Mouse (Mus musculus) kidney, adult 8-10 months (tissue): ENCODE measurements at regions not wholly inside any gene's neighbourhood (a gene's known extent, or its start where the extent isn't known, plus 50 kb on each side); places are given as distances from the start of the nearest gene placed in this dataset.
A peak's percentile ranks its signal among the peaks of the same experiment; 100 is the strongest.

Experiments used
- DNase-seq, 2 experiments: peaks; one replicate each; pipeline ENCODE4 v3.0.0; 2022

GRCm38 (mm10) chr6:140368354-140369069 lies 55.3 kb upstream of the Plekha5 start:
- DNase-seq, result peak; percentile 23 to 45

GRCm38 (mm10) chr6:140367303-140367702 lies 56.6 kb upstream of the Plekha5 start:
- no peak for DNase-seq

GRCm38 (mm10) chr6:140366791-140367190 lies 57.1 kb upstream of the Plekha5 start:
- DNase-seq, result peak; percentile 42 to 49

- DNase-seq, result no peak
Observed at GRCm38 (mm10) chr6:140360996-140361395, 62.9 kb upstream of the Plekha5 start.

- DNase-seq, result no peak
Observed at GRCm38 (mm10) chr6:140357901-140358300, 66.0 kb upstream of the Plekha5 start.

- no peak for DNase-seq
Observed at GRCm38 (mm10) chr6:140357300-140357699, 66.6 kb upstream of the Plekha5 start.

GRCm38 (mm10) chr6:140354082-140354481 lies 69.8 kb upstream of the Plekha5 start:
- no peak for DNase-seq

DNA sequence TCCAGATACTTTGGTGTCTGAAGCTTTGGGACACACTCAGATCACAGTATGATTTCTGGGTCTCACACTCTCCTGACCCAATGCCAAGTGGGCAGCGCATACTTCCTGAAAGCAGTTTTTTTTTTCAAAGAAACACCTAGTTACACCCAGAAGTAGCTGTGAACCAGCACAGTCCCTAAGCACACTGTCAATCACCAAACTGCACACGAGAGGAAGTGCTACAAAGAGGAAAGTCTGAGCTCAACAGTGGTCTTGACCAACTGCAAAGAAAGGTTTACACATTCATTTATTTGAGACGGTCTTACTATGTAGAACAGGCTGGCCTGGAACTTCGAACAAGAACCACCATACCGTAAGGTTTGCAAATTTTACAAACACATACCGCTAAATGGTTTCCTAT lies 70.2 kb upstream of the Plekha5 start:
- DNase-seq, result no peak

- no peak for DNase-seq
Observed at GRCm38 (mm10) chr6:140351365-140352095, 72.3 kb upstream of the Plekha5 start.

DNA sequence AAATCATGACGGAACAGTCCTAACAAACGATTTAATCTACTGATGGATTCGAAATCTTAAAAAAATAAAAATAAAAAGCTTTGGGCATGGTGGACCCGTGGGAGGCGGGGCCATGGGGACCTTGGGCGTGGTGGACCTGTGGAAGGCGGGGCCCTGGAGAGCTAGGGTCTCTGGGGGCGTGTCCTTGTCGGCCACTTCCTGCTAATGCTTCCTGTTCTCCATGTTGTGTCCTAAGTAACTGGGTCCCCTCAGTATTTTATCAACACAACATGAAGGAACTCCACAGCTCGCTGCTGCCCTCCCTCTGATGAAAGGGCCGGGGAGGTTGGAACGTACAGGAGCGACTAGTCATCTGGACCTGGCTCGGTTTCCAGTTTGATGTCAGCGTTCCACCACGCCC lies 75.3 kb upstream of the Plekha5 start:
- DNase-seq, result no peak

DNA sequence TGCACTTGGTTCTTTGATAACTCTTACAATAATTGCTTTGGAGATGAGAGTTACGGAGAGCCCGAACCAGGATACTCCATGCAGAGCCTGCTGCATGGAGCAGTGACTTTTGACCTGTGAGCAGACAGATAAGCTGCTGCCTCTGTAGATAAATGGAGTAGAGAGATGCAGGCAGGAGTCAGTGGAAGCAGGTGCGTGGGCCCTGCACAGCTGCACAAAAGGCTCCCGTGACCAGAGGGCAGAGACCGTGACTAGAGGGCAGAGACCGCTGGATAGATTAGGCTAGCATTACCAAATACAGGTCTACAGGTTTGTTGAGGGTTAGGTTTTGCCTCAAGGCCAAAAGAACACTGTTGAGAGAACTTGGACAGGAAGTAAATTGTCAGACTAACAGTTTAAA lies 76.9 kb upstream of the Plekha5 start:
- DNase-seq, result no peak

DNA sequence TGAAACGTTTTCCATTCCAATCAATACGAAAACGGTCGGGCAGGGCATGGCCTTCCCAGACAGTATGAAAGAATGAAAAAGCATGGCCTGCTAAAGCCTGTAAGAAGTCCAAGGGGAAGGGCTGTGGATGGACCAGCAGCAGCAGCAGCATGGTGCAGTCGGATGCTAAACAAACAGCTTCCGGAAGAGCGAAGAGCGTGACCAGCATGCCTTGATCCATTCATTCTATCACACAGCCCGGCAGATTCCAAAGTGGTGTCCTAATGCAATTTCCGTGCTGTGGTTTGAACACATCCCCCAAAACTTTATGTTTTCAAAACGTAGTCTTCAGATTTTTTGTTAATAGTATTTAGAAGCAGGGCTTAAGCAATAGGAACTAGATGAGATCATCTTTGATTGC lies 80.2 kb upstream of the Plekha5 start:
- no peak for DNase-seq

DNA sequence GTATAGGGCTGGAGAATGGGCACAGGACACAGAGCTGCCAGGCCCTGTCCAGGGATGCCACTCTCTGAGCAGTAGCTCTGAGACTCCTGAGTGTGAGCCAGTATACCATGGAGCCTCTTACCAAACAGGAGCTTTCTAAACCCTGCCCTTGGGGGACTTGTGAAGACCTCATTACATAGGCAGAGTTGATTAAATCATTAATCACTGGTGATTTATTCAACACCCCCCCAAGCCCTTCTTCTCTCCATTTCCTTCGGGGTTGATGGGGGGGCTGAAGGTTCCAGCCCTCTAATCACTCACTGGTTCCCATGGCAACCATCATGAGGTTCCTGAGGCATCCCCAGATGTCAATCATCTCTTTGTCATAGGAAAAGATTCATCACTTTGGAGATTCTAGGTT lies 81.0 kb upstream of the Plekha5 start:
- DNase-seq, result no peak

GRCm38 (mm10) chr6:140339731-140340130 lies 84.1 kb upstream of the Plekha5 start:
- no peak for DNase-seq

- peak; percentile 44 to 52 for DNase-seq
Observed at GRCm38 (mm10) chr6:140337897-140338749, 85.7 kb upstream of the Plekha5 start.

DNA sequence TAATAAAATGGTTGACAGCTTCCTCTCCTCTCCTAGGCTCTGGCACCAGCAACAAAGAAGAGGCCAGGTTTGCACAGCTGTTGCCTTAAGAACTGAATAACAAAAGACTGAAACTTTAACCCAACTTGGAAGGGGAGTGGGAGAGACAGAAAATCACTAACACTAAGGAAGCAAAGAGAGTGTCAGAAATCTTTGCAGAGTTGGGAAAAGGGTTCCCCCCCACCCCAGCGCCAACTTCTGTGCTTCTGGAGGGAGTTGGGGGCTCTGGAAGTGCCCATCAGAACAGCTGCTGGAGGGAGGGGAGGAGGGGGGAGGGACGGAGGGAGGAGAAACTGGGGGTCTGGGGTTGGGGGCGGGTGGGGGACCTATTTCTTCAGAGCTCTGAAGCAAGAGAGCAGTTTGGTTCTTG lies 86.8 kb upstream of the Plekha5 start:
- no peak for DNase-seq

DNA sequence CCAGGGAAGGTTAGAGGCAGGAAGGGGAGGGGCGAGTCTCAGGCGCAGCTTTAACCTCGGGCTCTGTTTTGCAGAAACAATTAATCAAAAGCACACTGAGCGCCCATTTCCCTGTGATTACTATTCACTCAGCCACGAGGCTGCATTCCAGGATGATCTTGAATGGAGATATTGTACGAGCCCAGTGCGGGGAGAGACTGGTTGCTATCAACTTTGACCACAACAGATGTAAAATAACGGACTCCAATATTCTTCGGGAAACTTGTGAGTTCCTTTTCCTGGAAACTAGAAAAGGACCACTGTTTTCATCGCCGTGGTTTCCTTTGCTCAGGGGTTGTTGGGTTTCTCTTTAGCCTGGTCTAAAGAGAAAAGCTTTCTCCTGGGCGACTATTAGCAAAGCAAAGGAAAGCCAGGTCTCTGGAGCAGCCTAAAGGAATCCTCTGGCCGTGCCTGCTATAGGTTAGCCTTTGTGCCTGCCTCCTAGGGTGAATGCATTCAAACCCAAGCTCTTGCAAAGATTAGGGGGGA lies 87.4 kb upstream of the Plekha5 start:
- DNase-seq, result no peak

GRCm38 (mm10) chr6:140333397-140333796 lies 90.5 kb upstream of the Plekha5 start:
- no peak for DNase-seq

GRCm38 (mm10) chr6:140308641-140309040 lies 115.2 kb upstream of the Plekha5 start:
- no peak for DNase-seq

GRCm38 (mm10) chr6:140306811-140307558 lies 116.9 kb upstream of the Plekha5 start:
- no peak for DNase-seq

- no peak for DNase-seq
Observed at GRCm38 (mm10) chr6:140304105-140304504, 119.7 kb upstream of the Plekha5 start.

DNA sequence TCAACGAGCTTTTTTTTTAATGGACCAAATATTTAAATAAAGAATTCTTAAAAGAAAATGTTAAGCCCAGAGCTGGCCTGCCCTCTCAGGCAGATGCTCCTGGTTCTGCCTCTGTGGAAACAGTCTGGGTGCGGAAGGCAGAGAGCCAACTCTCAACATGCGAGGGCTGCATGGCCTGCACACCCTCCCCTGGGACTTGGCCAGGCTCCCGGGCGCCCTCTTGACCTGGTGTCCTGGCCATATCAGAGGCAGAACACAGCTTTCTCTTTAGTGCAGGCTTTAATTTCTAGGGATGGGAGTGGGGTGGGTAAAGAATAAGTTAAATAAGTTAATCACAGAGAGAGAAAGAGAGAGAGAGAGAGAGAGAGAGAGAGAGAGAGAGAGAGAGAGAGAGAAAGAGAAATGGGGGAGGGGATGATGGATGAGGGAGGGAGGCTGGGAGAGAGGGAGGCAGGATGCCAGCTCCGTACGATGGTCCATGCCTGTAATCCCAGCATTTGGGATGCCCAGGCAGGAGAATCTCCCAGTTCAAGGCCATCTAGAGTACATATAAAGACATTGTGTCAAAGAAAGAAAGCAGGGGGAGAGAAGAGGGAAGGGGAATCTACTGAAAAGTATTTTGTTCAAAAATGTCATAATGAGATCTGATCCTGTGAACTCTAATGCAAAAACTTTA lies 123.2 kb upstream of the Plekha5 start:
- DNase-seq, result peak; percentile 88 to 91
